Mouse (Mus musculus): ENCODE results near the gene Dyrk1b. TPM values are rescaled to one million over a fixed set of nuclear protein-coding genes. Genes with fewer than 3 reads are reported as not detected.
A peak's percentile ranks its signal among the peaks of the same experiment; 100 is the strongest.
"Not testable (repeated sequence)": the region's sequence is repeated elsewhere in the genome, so short reads cannot be mapped to it uniquely, and the experiment has no call there.

Dyrk1b gene
- polyA plus RNA-seq, 1 experiment from 2014 or later = 13.7 TPM

DNA sequence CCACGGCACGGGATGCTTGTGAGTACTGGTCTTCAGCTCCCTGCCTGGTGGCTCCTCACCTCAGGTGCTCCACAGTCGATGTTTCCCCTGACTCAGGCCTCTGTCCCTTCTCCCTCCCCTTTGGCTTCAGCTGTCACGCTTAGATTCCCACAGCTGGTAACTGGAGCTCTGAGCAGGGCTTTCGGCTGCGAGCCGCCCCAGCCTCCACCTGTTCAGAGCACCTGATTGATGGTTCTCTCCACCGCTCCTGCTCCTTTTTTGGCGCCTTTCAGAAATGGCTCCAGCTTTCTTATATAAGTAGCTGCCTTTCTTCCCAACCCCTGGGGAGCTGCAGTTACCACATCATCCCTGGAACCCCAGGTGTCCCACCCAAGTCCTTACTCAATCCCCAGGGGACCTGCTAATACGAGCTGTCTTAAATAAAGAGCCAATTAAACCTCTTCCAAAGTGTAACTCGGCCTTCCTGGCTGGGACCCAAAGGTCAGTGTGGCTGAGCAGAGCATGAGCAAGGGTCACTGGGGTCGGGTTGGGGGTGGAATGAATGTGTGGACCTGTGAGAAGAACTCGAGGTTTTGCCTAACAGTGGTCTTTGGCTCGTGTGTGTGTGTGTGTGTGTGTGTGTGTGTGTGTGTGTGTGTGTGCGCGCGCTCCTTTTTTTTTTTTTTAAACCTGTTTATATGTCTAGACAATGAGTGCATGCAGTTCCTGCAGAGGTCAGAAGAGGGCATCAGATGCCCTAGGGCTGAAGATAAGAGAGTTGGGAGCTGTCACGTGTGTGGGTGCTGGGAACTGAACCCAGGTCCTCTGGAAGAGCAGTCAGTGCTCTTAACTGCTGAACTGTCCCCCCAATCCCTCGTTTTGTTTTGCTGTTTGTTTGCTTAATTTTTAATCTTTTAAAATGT is 24.2 kb downstream of the Dyrk1b start:
- no peak overlapping the region for H3K27ac ChIP-seq
- H3K36me3 ChIP-seq (replicated peaks) = peaks cover 5% of the 10 kb centered on the region; the same call in 1 of the 2 replicates
- H3K27me3 ChIP-seq (ENCODE audit: poor library complexity, severe bottlenecking) = no peaks in the 10 kb centered on the region
- H3K4me3 ChIP-seq = no peak overlapping the region
- peaks cover 6% of the 10 kb centered on the region; the same call in 1 of the 2 replicates for H3K9me3 ChIP-seq
- 66% methylated on average over 19 of the region's 19 CpGs for whole genome bisulfite sequencing
- no peak for DNase-seq (ENCODE audit: extremely low spot score, low spot score)
- H3K4me1 ChIP-seq = peaks cover 1% of the 10 kb centered on the region; the same call in 1 of the 2 replicates

DNA sequence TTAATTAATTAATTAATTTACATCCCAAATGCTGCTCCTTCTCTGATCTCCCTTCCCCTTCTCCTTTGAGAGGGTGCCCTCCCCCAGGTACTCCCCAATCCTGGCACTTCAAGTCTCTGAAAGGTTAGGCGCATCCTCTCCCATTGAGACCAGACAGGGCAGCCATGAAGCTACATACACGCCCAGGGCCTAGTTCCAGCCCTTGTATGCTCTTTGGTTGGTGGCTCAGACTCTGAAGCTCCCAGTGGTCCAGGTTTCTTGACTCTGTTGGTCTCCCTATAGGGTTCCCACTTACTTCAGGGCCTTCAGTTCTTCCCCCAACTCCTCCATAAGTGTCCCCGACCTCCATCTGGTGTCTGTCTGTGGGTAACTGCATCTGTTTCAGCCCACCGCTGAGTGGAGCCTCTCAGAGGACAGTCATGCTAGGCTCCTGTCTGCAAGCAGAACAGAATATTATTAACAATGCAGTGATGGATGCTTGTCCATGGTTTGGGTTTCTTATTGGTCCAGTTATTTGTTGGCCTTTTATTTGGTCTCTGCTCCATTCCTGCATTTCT is 26.9 kb downstream of the Dyrk1b start:
- no peak for DNase-seq (ENCODE audit: extremely low spot score, low spot score)
- no peaks in the 10 kb centered on the region for H3K36me3 ChIP-seq (replicated peaks)
- peaks cover 10% of the 10 kb centered on the region; the same call in 1 of the 2 replicates for H3K4me1 ChIP-seq
- H3K4me3 ChIP-seq = no peak overlapping the region
- no peaks in the 10 kb centered on the region for H3K27me3 ChIP-seq (ENCODE audit: poor library complexity, severe bottlenecking)
- peaks cover 6% of the 10 kb centered on the region; the same call in 1 of the 2 replicates for H3K9me3 ChIP-seq
- no peak overlapping the region for H3K27ac ChIP-seq
- WGBS = 76% methylated on average over 4 of the region's 4 CpGs

DNA sequence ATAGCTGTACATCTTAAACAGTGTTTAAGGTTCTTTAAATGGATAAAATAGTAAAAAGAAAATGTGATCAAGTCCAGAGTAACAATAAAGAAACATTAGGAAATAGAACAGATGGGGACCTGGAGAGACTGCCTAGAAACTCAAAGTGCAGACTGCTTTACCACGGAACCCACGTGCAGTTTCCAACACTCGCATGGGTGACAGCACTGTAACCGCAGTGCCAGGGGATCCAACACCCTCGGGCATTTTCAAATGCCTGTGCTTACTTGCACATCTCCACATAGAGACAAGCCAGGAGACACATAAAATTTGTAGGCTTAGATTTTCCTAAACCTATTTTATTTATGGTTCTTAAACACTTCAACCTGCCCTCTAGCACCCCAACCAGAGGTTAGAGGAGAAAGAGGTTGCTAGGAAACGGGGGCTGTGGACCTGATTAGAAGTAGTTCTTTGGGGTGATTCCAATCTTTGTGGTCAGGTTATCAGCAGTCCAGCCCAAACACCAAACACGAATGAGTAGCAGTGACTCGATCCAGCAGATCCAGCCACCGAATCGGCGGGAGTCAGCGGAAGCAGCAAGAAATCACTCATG is 29.2 kb downstream of the Dyrk1b start:
- 52% methylated on average over 12 of the region's 12 CpGs for WGBS
- Histone ChIP-seq H3K4me1 (peaks cover 10% of the 10 kb centered on the region; the same call in 1 of the 2 replicates), H3K9me3 (peaks cover 3% of the 10 kb centered on the region; the same call in 1 of the 2 replicates), H3K4me3 (peak overlapping the region; percentile 44), H3K36me3 (replicated peaks) (no peaks in the 10 kb centered on the region), H3K27me3 (ENCODE audit: poor library complexity, severe bottlenecking) (no peaks in the 10 kb centered on the region), H3K27ac (peak overlapping the region; percentile 75)
- DNase-seq (ENCODE audit: extremely low spot score, low spot score) = no peak

DNA sequence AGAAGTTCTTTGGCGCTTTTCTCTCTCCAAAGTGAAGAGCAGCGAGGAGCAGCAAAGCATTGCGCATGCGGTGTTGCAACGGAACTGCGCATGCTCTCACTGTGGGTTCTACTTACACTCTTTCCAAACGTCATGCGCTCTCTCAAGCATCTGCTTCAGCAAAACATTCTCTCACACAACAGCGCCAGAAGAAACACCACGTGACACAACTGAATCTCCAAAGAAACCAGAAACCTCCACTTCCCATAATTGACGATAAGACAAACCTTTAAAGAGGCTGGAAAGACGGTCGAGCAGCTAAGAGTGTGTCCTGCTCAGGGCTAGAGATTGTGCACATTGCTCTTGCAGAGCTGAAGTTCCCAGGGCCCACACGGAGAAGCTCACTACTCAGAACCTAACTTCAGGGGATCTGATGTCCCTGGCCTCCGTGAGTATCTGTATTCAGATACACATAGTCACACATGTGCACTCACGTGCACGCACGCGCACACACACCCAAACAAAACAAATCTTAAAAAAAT is 29.8 kb downstream of the Dyrk1b start:
- no peaks in the 10 kb centered on the region for H3K9me3 ChIP-seq
- H3K36me3 ChIP-seq (replicated peaks) = no peaks in the 10 kb centered on the region
- no peaks in the 10 kb centered on the region for H3K27me3 ChIP-seq (ENCODE audit: poor library complexity, severe bottlenecking)
- DNase-seq (ENCODE audit: extremely low spot score, low spot score) = peak; percentile 49
- H3K27ac ChIP-seq = peak overlapping the region; percentile 75
- peak overlapping the region; percentile 44 for H3K4me3 ChIP-seq
- 59% methylated on average over 19 of the region's 19 CpGs for WGBS
- peaks cover 10% of the 10 kb centered on the region; the same call in 1 of the 2 replicates for H3K4me1 ChIP-seq

DNA sequence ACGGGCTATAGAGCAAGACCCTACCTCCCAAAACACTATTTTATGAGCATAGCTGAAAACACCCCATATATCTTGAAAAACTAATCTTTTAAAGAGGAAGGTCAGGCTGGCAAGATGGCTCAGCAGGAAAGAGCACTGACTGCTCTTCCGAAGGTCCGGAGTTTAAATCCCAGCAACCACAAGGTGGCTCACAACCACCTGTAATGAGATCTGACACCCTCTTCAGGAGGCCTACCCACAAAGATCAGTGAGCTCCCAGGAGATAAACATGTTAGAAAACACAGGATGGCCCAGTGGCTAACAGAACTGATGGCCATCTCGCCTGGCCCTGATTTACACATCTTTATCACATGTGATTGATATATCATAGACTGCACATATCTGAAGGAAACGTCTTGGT is 31.5 kb downstream of the Dyrk1b start:
- 51% methylated on average over 5 of the region's 5 CpGs for WGBS
- H3K27ac ChIP-seq = no peak overlapping the region
- H3K4me3 ChIP-seq = no peak overlapping the region
- H3K36me3 ChIP-seq (replicated peaks) = no peaks in the 10 kb centered on the region
- no peaks in the 10 kb centered on the region for H3K9me3 ChIP-seq
- H3K27me3 ChIP-seq (ENCODE audit: poor library complexity, severe bottlenecking) = no peaks in the 10 kb centered on the region
- peaks cover 10% of the 10 kb centered on the region; the same call in 1 of the 2 replicates for H3K4me1 ChIP-seq
- no peak for DNase-seq (ENCODE audit: extremely low spot score, low spot score)

DNA sequence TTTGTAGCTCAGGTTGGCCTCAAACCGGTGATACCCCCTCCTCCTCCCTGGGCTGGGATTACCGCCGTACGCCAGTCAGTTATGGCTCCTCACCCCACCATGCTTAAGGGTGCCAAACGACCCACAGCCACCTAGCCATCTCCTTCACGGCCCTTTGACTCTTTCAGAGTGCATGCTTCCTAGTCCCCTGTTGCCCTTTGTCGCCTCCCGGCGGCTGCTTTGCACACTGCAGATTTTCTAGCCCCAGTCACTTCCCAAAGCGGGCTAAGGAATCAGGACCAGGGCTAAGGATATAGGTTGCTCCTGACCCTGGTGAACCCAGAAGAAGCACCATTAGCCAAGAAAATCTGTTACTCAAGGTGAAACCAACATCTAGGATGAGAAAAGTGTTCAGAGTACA is 34.9 kb downstream of the Dyrk1b start:
- Histone ChIP-seq H3K36me3 (replicated peaks) (no peaks in the 10 kb centered on the region), H3K27ac (no peak overlapping the region), H3K27me3 (ENCODE audit: poor library complexity, severe bottlenecking) (no peaks in the 10 kb centered on the region), H3K4me3 (no peak overlapping the region), H3K4me1 (0 out of 2 replicates have a peak, but pooled peaks cover 1% of the 10 kb centered on the region), H3K9me3 (peaks cover 9% of the 10 kb centered on the region)
- no peak for DNase-seq (ENCODE audit: extremely low spot score, low spot score)
- 39% methylated on average over 10 of the region's 10 CpGs for WGBS

DNA sequence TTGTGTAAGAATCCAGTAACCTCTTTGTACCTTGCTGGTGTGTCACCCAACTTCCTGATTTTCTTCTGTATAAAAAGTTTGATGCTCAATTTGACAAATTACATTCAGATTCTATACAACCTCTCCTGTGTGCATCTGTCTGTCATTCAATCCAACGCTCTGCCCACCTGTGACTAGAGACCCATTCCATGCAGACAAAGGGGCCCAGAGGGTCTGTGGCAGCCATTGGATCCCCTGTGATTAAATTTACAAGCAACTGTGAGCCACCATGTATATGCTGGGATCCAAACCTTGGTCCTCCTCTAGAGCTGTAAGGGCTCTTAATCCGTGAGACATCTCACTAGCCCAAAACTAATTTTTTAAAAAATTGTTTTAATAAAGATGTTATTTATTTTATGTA is 36.7 kb downstream of the Dyrk1b start:
- WGBS = 91% methylated on average over 2 of the region's 2 CpGs
- H3K4me3 ChIP-seq; DNase-seq (ENCODE audit: extremely low spot score, low spot score); H3K27ac ChIP-seq; H3K4me1 ChIP-seq; H3K36me3 ChIP-seq (replicated peaks); H3K27me3 ChIP-seq (ENCODE audit: poor library complexity, severe bottlenecking): not testable (repeated sequence)
- H3K9me3 ChIP-seq = peaks cover 16% of the 10 kb centered on the region

DNA sequence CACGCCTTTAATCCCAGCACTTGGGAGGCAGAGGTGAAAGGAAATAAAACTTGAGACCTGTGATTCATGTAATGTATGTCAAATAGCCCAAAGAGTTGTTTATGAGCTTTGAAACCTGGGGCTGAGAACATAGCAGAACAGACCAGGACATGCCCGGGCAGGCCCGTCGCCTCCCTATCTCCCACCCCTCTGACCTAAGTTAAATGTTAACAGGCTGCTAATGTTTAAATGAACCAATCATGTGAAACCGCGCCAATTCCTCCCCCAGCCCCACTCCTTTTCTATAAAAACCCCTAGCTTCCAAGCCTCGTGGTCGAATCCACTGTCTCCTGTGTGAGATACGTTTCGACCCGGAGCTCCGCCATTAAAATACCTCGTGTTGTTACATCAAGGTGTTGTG is 38.5 kb downstream of the Dyrk1b start:
- DNase-seq (ENCODE audit: extremely low spot score, low spot score); H3K27ac ChIP-seq; H3K4me1 ChIP-seq; H3K4me3 ChIP-seq; H3K36me3 ChIP-seq (replicated peaks); H3K27me3 ChIP-seq (ENCODE audit: poor library complexity, severe bottlenecking): not testable (repeated sequence)
- 94% methylated on average over 13 of the region's 13 CpGs for WGBS
- peaks cover 19% of the 10 kb centered on the region for H3K9me3 ChIP-seq

DNA sequence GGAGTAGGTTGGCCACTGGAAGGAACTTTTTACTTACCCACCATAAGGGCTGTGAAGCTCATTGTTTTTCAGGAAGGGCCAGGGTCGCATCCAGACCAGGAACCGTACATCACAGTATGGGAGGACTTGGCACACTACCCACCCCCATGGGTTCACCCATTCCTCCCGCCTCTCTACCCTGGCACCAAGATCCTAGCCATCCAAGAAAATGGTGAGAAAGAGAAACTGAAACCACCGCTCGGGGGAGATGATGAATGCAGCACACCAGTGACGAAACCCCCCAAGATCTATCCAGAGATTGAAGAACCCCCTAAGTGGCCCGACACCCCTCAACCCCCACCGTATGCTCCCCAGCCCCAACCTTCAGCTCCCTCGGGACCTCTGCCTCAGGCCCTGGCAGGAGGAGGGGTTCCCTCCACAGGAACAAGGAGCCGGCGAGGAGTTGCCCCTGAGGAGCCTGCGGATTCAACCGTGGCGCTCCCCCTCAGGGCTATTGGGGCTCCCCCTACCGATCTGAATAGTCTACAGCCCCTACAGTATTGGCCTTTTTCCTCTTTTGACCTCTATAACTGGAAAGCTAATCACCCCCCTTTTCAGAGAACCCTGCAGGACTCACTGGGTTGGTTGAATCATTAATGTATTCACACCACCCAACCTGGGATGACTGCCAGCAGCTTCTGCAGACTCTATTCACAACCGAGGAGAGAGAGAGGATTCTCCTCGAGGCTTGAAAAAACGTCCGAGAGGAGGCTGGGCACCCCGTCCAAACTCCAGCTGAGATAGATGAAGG is 39.9 kb downstream of the Dyrk1b start:
- not testable (repeated sequence) for H3K27me3 ChIP-seq (ENCODE audit: poor library complexity, severe bottlenecking)

DNA sequence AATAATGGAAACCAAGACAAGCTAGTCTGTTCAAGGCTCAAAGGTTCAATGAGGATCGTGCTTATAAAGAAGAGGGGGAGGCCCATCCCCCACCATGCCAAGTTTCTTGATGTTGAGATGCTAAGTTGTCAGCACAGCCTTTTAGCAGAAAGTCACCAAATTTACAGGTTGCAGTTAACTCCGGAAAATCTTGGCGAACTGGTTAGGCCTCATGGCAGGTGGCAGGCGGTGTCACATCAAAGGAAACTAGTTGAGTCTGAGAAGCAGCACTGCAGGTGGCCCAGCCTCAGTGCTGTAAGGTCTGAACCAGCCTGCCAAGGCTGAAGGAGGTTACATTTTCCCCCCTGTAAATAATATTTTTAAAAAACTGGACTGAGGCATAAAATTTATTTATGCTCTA is 47.6 kb downstream of the Dyrk1b start:
- peaks cover 28% of the 10 kb centered on the region for H3K9me3 ChIP-seq
- not testable (repeated sequence) for H3K4me1 ChIP-seq; H3K4me3 ChIP-seq; DNase-seq (ENCODE audit: extremely low spot score, low spot score); H3K36me3 ChIP-seq (replicated peaks); H3K27me3 ChIP-seq (ENCODE audit: poor library complexity, severe bottlenecking); H3K27ac ChIP-seq
- 89% methylated on average over 4 of the region's 4 CpGs for WGBS

More for the DNA sequence above, 39.9 kb downstream of the Dyrk1b start:
- H3K36me3 ChIP-seq (replicated peaks); DNase-seq (ENCODE audit: extremely low spot score, low spot score); H3K27ac ChIP-seq; H3K4me1 ChIP-seq; H3K4me3 ChIP-seq: not testable (repeated sequence)
- peaks cover 19% of the 10 kb centered on the region for H3K9me3 ChIP-seq
- WGBS = 93% methylated on average over 20 of the region's 20 CpGs

DNA sequence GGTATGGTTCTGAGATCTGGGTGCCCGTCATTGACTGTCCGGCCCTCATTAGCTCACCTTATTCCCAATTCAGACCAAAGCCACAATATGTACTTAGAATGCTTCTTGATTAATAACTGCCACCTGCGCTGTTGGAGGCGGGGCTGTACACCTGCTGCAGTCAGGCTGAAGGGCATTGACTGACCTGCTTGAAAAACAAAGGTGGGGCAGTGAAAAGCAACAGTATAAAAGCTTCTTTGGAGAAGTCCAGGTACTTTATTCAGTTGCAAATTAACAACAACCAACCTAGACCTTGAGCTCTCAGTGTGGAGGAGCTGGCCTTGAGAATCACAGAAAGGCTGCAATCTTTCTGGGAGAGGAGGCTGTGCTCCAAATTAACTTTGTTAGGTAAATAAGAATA is 48.2 kb downstream of the Dyrk1b start:
- not testable (repeated sequence) for H3K27me3 ChIP-seq (ENCODE audit: poor library complexity, severe bottlenecking); H3K27ac ChIP-seq; DNase-seq (ENCODE audit: extremely low spot score, low spot score); H3K36me3 ChIP-seq (replicated peaks); H3K4me1 ChIP-seq; H3K4me3 ChIP-seq
- 88% methylated on average over 4 of the region's 4 CpGs for WGBS
- peaks cover 26% of the 10 kb centered on the region for H3K9me3 ChIP-seq

Measured in forebrain, embryonic 10.5 days (tissue).